Mouse (Mus musculus): Measurements from ENCODE around the gene Endou.

DNA sequence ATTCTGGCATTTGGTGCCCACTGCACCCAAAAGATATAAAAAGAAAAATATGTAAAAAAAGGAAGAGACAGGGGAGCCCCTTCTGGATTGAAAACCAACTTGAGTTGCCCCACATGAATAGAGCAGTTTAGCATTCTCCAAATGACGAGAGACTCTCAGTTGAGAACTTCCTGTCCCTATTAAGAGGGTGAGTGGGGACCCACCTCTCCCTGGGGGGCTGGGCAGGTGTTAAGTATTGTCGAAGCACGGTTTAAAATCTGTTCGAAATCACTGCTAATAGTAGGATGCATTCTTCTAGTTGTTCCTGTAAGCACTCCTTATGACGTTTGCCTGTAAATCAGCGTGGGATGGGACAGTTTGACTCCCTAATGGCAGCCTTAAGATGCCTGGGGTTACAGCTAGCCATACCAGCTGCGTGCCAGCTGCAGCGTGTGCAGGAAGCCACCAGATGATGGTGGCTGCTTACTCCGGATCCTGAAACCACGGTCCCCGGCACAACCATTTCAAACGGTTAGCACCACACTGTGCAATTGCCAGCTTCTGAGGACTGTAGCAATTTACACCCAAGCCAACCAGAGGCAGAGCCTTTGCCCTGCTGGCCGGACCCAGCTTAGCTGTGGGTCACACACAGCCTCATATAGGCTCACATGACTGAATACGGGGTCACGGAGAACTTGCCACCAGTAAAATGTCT, 10.0 kb downstream of the Endou start:
- TF ChIP-seq CTCF (IDR thresholded peaks at IDR 0.05; ENCODE audit: extremely low read depth, insufficient read depth, low read length) (no peak), POLR2A (IDR thresholded peaks at IDR 0.05; ENCODE audit: extremely low read depth, insufficient read depth, low read length) (no peak)
